Mouse (Mus musculus) heart, embryonic 15.5 days (tissue): ENCODE measurements around the gene Col25a1. TPM values are rescaled to one million over a fixed set of nuclear protein-coding genes. Genes with fewer than 3 reads are reported as not detected.

Experiments
- ATAC-seq: fragments of 200-750 bp; cut with Nextera tagmentation; replicated peaks from 2 replicates; pipeline ENCODE4 v1.8.0; 2017; ENCODE audit warnings: low read depth, moderate TSS enrichment; ENCODE audit not compliant: insufficient number of reproducible peaks, insufficient read depth, low FRiP score
- H3K27ac ChIP-seq: fragments of 300-500 bp; sonication (generic); 2 replicates; pipeline ENCODE4 v1.5.1; 2015; ENCODE audit warnings: mild to moderate bottlenecking, inconsistent platforms
- H3K27me3 ChIP-seq: fragments of 300-500 bp; sonication (generic); 2 replicates; pipeline ENCODE4 v1.6.1; 2015; ENCODE audit warnings: inconsistent platforms
- H3K36me3 ChIP-seq: fragments of 300-500 bp; sonication (generic); 2 replicates; pipeline ENCODE4 v1.6.1; 2015; ENCODE audit warnings: mild to moderate bottlenecking, inconsistent platforms
- H3K4me1 ChIP-seq: fragments of 300-500 bp; sonication (generic); replicated peaks from 2 replicates; pipeline ENCODE4 v1.6.1; 2015; ENCODE audit warnings: inconsistent platforms
- H3K4me2 ChIP-seq: fragments of 300-500 bp; sonication (generic); 2 replicates; pipeline ENCODE4 v1.6.1; 2015; ENCODE audit warnings: inconsistent platforms, mild to moderate bottlenecking, moderate library complexity
- H3K4me3 ChIP-seq: fragments of 300-500 bp; sonication (generic); 2 replicates; pipeline ENCODE4 v1.5.1; 2015; ENCODE audit warnings: mild to moderate bottlenecking, inconsistent platforms
- H3K9ac ChIP-seq: fragments of 300-500 bp; sonication (generic); 2 replicates; pipeline ENCODE4 v1.6.1; 2015; ENCODE audit warnings: mild to moderate bottlenecking, inconsistent platforms
- H3K9me3 ChIP-seq: fragments of 300-500 bp; sonication (generic); replicated peaks from 2 replicates; pipeline ENCODE4 v1.6.1; 2016; ENCODE audit warnings: inconsistent platforms
- WGBS: fragments of 180-500 bp; shearing (Covaris S2); methylation state at CpG from one replicate; pipeline ENCODE4 v1.1.7; 2015; ENCODE audit warnings: mixed read lengths; 5-methylcytosine and 5-hydroxymethylcytosine counted together
- polyA plus RNA-seq: library from polyadenylated mRNA; unstranded; fragments of >200 nt; fragmentation: Nextera tagmentation; extraction: Ambion mirVana; gene quantifications from 2 replicates; pipeline ENCODE4 v1.2.1, GENCODE M21; 2015

Gene Col25a1
- polyA plus RNA-seq, 1 experiment from 2014 or later: 1.3 TPM

- no peak overlapping the region for H3K4me3 ChIP-seq
- no peaks in the 10 kb centered on the region for H3K9me3 ChIP-seq
- no peaks in the 10 kb centered on the region for H3K27me3 ChIP-seq
- H3K4me1 ChIP-seq: peaks cover 7% of the 10 kb centered on the region; the same call in 1 of the 2 replicates
- no peak for ATAC-seq
- H3K9ac ChIP-seq: no peak overlapping the region
- no peak overlapping the region for H3K27ac ChIP-seq
- no peaks in the 10 kb centered on the region for H3K36me3 ChIP-seq
- no peak overlapping the region for H3K4me2 ChIP-seq
Measured at GRCm38 (mm10) chr3:130216141-130216540, 84.8 kb downstream of the Col25a1 start.

- WGBS: 91% methylated on average over 3 of the region's 3 CpGs
- no peak overlapping the region for H3K4me3 ChIP-seq
- no peak overlapping the region for H3K4me2 ChIP-seq
- H3K9me3 ChIP-seq: no peaks in the 10 kb centered on the region
- H3K27ac ChIP-seq: no peak overlapping the region
- H3K27me3 ChIP-seq: no peaks in the 10 kb centered on the region
- peaks cover 7% of the 10 kb centered on the region; the same call in 1 of the 2 replicates for H3K4me1 ChIP-seq
- H3K9ac ChIP-seq: no peak overlapping the region
- ATAC-seq: no peak
- no peaks in the 10 kb centered on the region for H3K36me3 ChIP-seq
Measured at GRCm38 (mm10) chr3:130216646-130217045, 85.3 kb downstream of the Col25a1 start.

GRCm38 (mm10) chr3:130217705-130218104, 86.4 kb downstream of the Col25a1 start:
- H3K36me3 ChIP-seq: no peaks in the 10 kb centered on the region
- no peak overlapping the region for H3K9ac ChIP-seq
- no peaks in the 10 kb centered on the region for H3K9me3 ChIP-seq
- 57% methylated on average over 2 of the region's 2 CpGs for WGBS
- H3K27me3 ChIP-seq: no peaks in the 10 kb centered on the region
- ATAC-seq: no peak
- H3K4me1 ChIP-seq: peaks cover 7% of the 10 kb centered on the region; the same call in 1 of the 2 replicates
- H3K4me2 ChIP-seq: no peak overlapping the region
- H3K27ac ChIP-seq: no peak overlapping the region
- H3K4me3 ChIP-seq: no peak overlapping the region

DNA sequence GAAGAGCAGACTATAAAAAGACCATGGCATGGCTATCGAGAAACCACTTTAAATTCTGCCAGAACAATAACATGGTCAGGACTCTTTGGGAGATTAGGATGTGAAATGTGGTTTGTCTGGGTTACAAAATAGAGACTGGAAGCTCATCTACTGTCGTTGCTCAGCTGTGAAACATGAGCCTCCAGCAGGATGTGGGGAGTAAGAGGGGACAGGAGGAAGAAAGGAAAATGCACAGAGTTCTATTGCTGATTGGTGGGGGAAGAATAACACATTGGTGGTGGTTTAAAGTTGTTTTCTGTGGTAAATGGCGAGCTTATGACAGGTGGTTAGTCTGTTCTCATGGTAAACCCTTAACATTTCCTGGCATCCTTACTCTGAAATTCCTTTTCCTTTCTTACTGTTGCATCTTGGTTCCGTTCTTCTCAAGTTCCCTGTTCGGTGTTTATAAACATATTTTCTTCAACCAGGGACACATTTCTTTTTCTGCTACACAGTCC, 87.0 kb downstream of the Col25a1 start:
- Histone ChIP-seq H3K36me3 (no peaks in the 10 kb centered on the region), H3K4me2 (no peak overlapping the region), H3K27me3 (no peaks in the 10 kb centered on the region), H3K27ac (no peak overlapping the region), H3K4me3 (no peak overlapping the region), H3K9ac (no peak overlapping the region), H3K4me1 (peaks cover 7% of the 10 kb centered on the region; the same call in 1 of the 2 replicates), H3K9me3 (no peaks in the 10 kb centered on the region)
- ATAC-seq: no peak
- WGBS: 53% methylated on average over 5 of the region's 5 CpGs

DNA sequence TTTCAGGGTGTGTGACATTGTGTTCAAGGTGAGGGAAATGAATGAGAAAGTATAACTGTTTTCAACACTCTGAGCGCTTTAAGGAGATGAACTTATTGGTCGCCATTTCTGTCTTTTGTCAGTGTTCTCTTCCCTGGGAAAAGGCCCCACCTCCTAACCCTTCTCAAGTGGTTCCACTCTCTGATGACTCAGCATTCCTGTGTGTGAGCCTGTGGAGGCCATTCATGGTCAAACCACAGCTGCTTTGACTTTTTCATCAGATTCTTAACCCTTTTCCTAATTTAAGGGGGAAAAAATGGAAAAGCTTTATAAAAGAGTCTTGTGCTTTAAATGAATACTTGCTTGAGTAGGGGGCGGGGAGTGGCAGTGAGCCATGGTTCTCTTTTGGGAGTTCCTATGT, 89.5 kb downstream of the Col25a1 start:
- peaks cover 7% of the 10 kb centered on the region; the same call in 1 of the 2 replicates for H3K4me1 ChIP-seq
- no peak overlapping the region for H3K4me2 ChIP-seq
- H3K36me3 ChIP-seq: no peaks in the 10 kb centered on the region
- ATAC-seq: no peak
- H3K9ac ChIP-seq: no peak overlapping the region
- no peak overlapping the region for H3K4me3 ChIP-seq
- no peaks in the 10 kb centered on the region for H3K9me3 ChIP-seq
- WGBS: 96% methylated on average over 3 of the region's 3 CpGs
- H3K27ac ChIP-seq: no peak overlapping the region
- H3K27me3 ChIP-seq: no peaks in the 10 kb centered on the region

GRCm38 (mm10) chr3:130228186-130228585, 96.9 kb downstream of the Col25a1 start:
- 71% methylated on average over 9 of the region's 9 CpGs for WGBS
- Histone ChIP-seq H3K36me3 (no peaks in the 10 kb centered on the region), H3K9me3 (no peaks in the 10 kb centered on the region), H3K4me2 (no peak overlapping the region), H3K4me3 (no peak overlapping the region), H3K27ac (no peak overlapping the region), H3K27me3 (no peaks in the 10 kb centered on the region), H3K9ac (no peak overlapping the region), H3K4me1 (no peaks in the 10 kb centered on the region)
- ATAC-seq: no peak

- Histone ChIP-seq H3K4me3 (no peak overlapping the region), H3K27me3 (no peaks in the 10 kb centered on the region), H3K4me2 (no peak overlapping the region), H3K9ac (no peak overlapping the region), H3K27ac (no peak overlapping the region), H3K4me1 (no peaks in the 10 kb centered on the region), H3K36me3 (no peaks in the 10 kb centered on the region), H3K9me3 (no peaks in the 10 kb centered on the region)
- WGBS: 94% methylated on average over 7 of the region's 7 CpGs
- no peak for ATAC-seq
Measured at GRCm38 (mm10) chr3:130232944-130233343, 101.6 kb downstream of the Col25a1 start.

GRCm38 (mm10) chr3:130235233-130235632, 103.9 kb downstream of the Col25a1 start:
- 84% methylated on average over 1 of the region's 1 CpGs for WGBS
- Histone ChIP-seq H3K27ac (no peak overlapping the region), H3K9ac (no peak overlapping the region), H3K4me1 (no peaks in the 10 kb centered on the region), H3K27me3 (no peaks in the 10 kb centered on the region), H3K36me3 (no peaks in the 10 kb centered on the region), H3K9me3 (no peaks in the 10 kb centered on the region), H3K4me3 (no peak overlapping the region), H3K4me2 (no peak overlapping the region)
- ATAC-seq: no peak

- Histone ChIP-seq H3K4me3 (no peak overlapping the region), H3K9me3 (no peaks in the 10 kb centered on the region), H3K4me2 (no peak overlapping the region), H3K9ac (no peak overlapping the region), H3K27ac (no peak overlapping the region), H3K27me3 (no peaks in the 10 kb centered on the region), H3K36me3 (no peaks in the 10 kb centered on the region), H3K4me1 (no peaks in the 10 kb centered on the region)
- ATAC-seq: no peak
- 68% methylated on average over 7 of the region's 7 CpGs for WGBS
Measured at GRCm38 (mm10) chr3:130236129-130236528, 104.8 kb downstream of the Col25a1 start.

- H3K36me3 ChIP-seq: no peaks in the 10 kb centered on the region
- WGBS: 26% methylated on average over 1 of the region's 1 CpGs
- no peak overlapping the region for H3K9ac ChIP-seq
- no peaks in the 10 kb centered on the region for H3K9me3 ChIP-seq
- no peak for ATAC-seq
- no peak overlapping the region for H3K4me2 ChIP-seq
- no peaks in the 10 kb centered on the region for H3K27me3 ChIP-seq
- H3K27ac ChIP-seq: no peak overlapping the region
- H3K4me3 ChIP-seq: no peak overlapping the region
- no peaks in the 10 kb centered on the region for H3K4me1 ChIP-seq
Measured at GRCm38 (mm10) chr3:130237852-130238251, 106.6 kb downstream of the Col25a1 start.

GRCm38 (mm10) chr3:130241924-130242323, 110.6 kb downstream of the Col25a1 start:
- no peaks in the 10 kb centered on the region for H3K9me3 ChIP-seq
- ATAC-seq: no peak
- H3K9ac ChIP-seq: no peak overlapping the region
- no peak overlapping the region for H3K4me2 ChIP-seq
- no peaks in the 10 kb centered on the region for H3K27me3 ChIP-seq
- no peaks in the 10 kb centered on the region for H3K36me3 ChIP-seq
- WGBS: 72% methylated on average over 4 of the region's 4 CpGs
- no peak overlapping the region for H3K27ac ChIP-seq
- H3K4me3 ChIP-seq: no peak overlapping the region
- H3K4me1 ChIP-seq: no peaks in the 10 kb centered on the region

DNA sequence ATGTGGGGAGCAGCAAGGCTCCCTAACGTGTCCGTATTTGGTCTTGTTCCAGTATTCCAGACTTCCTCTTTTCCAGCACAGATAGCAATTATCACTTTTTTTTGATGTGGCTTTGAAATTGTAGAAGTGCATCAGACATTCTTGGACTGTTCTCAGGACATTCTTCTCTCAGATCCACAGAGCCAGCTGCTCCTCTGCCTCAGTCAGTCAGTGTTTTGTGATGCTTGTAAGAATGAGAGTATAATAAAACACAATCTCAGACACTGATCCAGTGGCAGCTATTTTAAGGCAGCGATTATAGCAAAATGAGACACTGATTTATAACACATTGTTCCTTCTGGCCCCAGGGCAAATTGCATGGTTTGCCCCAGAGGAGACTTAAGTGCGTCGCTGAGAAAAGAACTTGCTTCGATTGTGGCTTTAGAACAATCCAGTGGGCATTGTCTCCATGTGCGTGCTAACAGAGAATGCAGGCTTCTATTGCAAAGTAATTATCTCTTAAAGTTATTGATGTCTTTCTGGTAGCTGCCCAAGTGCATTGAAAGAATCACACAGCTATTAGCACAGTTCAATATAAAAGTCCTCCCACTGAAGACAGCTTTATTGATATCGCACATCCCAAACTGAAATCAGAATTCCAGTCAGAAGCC, 111.5 kb downstream of the Col25a1 start:
- Histone ChIP-seq H3K4me2 (no peak overlapping the region), H3K27me3 (no peaks in the 10 kb centered on the region), H3K4me3 (no peak overlapping the region), H3K36me3 (no peaks in the 10 kb centered on the region), H3K9me3 (no peaks in the 10 kb centered on the region), H3K27ac (no peak overlapping the region), H3K4me1 (no peaks in the 10 kb centered on the region), H3K9ac (no peak overlapping the region)
- 63% methylated on average over 8 of the region's 8 CpGs for WGBS
- ATAC-seq: no peak
